8 mouse cellular contexts compared by ENCODE assay signal in the genomic region with DNA sequence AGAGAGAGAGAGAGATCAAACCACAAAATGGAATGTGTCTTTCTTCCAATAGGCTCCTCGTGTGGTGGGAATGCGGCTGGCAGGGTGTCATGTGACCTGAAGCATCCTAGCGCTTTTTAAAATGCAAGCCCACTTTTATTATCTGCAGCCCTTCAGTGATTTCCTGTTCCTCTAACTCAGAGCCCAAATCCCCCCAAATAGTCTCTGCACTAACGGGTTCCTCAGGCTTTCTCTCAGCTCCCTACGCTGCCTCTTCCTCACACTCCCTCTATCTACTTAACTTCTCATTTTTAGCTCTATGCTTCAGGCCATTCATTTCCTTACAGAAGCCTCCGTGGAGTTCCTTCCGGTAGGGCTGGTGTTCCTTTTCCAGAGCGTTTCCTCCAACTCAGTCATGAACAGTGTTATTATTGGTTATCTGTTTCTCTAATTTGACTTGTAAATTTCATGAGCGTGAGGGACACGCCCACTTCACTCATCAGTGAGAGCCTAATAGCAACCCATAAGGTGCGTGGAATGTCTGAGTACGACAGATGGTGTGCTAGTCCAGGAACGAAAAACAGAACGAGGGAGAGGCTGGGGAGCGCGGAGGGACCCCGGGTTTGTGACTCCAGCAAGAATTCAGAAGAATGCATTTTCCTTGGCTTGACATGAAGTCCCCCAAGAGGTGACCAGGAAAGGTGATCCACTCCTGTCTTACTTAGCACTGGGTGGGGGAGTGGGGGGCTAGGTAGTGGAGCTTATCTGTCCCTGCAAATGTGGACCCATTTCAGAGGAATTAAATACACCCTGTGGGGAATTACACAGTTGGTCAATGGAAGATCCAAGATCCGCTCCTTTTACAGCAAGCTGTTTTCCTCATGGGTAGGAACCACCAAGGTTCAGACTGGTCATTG. TPM values are rescaled to one million over a fixed set of nuclear protein-coding genes. Genes with fewer than 3 reads are reported as not detected.
DNase-seq lines count a peak whose midpoint lies in the region; ATAC-seq and TF ChIP-seq lines count a peak whose summit lies in the region.

No protein-coding gene starts in this region.

- H3K9me3 ChIP-seq in lung, embryonic 14.5 days (ENCODE audit: low read depth, low read length), result no peaks in the 10 kb centered on the region
- H3K9me3 ChIP-seq in heart, embryonic 14.5 days (ENCODE audit: control insufficient read depth, low read length), result no peaks in the 10 kb centered on the region
- no peaks in the 10 kb centered on the region for H3K9me3 ChIP-seq in midbrain, embryonic 10.5 days (replicated peaks)

- no peaks in the 10 kb centered on the region for H3K27me3 ChIP-seq in lung, embryonic 14.5 days (ENCODE audit: insufficient read depth, low read length)
- no peaks in the 10 kb centered on the region for H3K27me3 ChIP-seq in heart, embryonic 14.5 days (ENCODE audit: control insufficient read depth, insufficient read depth, low read length)
- peaks cover 37% of the 10 kb centered on the region for H3K27me3 ChIP-seq in midbrain, embryonic 10.5 days (ENCODE audit: low read depth, poor library complexity, severe bottlenecking)

- peak; percentile 65 for DNase-seq in lung, embryonic 14.5 days
- no peak for DNase-seq in lung, postnatal 10 days
- peak; percentile 89 for DNase-seq in layer of hippocampus, adult 9-11 months
- DNase-seq in midbrain, embryonic 10.5 days (ENCODE audit: low spot score), result no peak
- peak; percentile 77 for DNase-seq in telencephalon, adult 2 months (ENCODE audit: low read depth, low spot score)
- DNase-seq in ovary, adult 18-20 months (ENCODE audit: low spot score), result no peak

- H3K9ac ChIP-seq in lung, embryonic 14.5 days, result no peak overlapping the region
- peak overlapping the region; percentile 42 for H3K9ac ChIP-seq in heart, embryonic 14.5 days (ENCODE audit: low read length)

- 18% methylated on average over 18 of the region's 18 CpGs for WGBS in lung, embryonic 14.5 days
- WGBS in heart, embryonic 14.5 days, result 13% methylated on average over 18 of the region's 18 CpGs
- 41% methylated on average over 18 of the region's 18 CpGs for WGBS in midbrain, embryonic 10.5 days

- peaks cover 5% of the 10 kb centered on the region for H3K4me1 ChIP-seq in lung, embryonic 14.5 days (ENCODE audit: insufficient read depth)
- no peaks in the 10 kb centered on the region; the same call in 1 of the 2 replicates for H3K4me1 ChIP-seq in brown adipose tissue, adult 24 weeks (ENCODE audit: control insufficient read depth, insufficient read depth, insufficient read length, low read length)
- H3K4me1 ChIP-seq in heart, embryonic 14.5 days (ENCODE audit: control insufficient read depth in 2 of 2, insufficient read depth in 2 of 2, low read length in 2 of 2), result peaks cover 11% of the 10 kb centered on the region in 2 experiments; a peak in 3 of 4 replicates
- peaks cover 20% of the 10 kb centered on the region for H3K4me1 ChIP-seq in midbrain, embryonic 10.5 days

- no peak overlapping the region for H3K27ac ChIP-seq in lung, embryonic 14.5 days (ENCODE audit: low read depth)
- H3K27ac ChIP-seq in brown adipose tissue, adult 24 weeks (replicated peaks; ENCODE audit: low read depth, low read length), result no peak overlapping the region
- H3K27ac ChIP-seq in heart, embryonic 14.5 days (replicated peaks in 1 of 2; ENCODE audit: control insufficient read depth in 1 of 2, insufficient read depth in 1 of 2, low read depth in 2 of 2, low read length in 2 of 2), result peak overlapping the region in 1 of 2 experiments; percentile 34; a peak in 2 of 4 replicates
- no peak overlapping the region; the same call in 1 of the 2 replicates for H3K27ac ChIP-seq in midbrain, embryonic 10.5 days (replicated peaks)

- peak overlapping the region; percentile 25 for H3K4me3 ChIP-seq in lung, embryonic 14.5 days (ENCODE audit: low read depth, low read length)
- H3K4me3 ChIP-seq in brown adipose tissue, adult 24 weeks (ENCODE audit: insufficient read depth, low read depth, low read length), result peak overlapping the region; percentile 3; the same call in 1 of the 2 replicates
- H3K4me3 ChIP-seq in heart, embryonic 14.5 days (ENCODE audit: control insufficient read depth in 1 of 2, insufficient read depth in 1 of 2, low read depth in 1 of 2, low read length in 2 of 2), result peak overlapping the region; percentile 28 to 39
- peak overlapping the region; percentile 38 for H3K4me3 ChIP-seq in midbrain, embryonic 10.5 days

- peak; percentile 63 for ATAC-seq in lung, embryonic 14.5 days (ENCODE audit: insufficient read depth)
- ATAC-seq in heart, embryonic 14.5 days (ENCODE audit: insufficient number of reproducible peaks, insufficient read depth, low FRiP score, low read depth), result peak; percentile 57

- no peaks in the 10 kb centered on the region for H3K36me3 ChIP-seq in lung, embryonic 14.5 days (ENCODE audit: insufficient read depth)
- H3K36me3 ChIP-seq in heart, embryonic 14.5 days (ENCODE audit: control insufficient read depth, insufficient read depth, low read length), result no peaks in the 10 kb centered on the region
- no peaks in the 10 kb centered on the region for H3K36me3 ChIP-seq in midbrain, embryonic 10.5 days

- peak overlapping the region; percentile 63 for H3K4me2 ChIP-seq in lung, embryonic 14.5 days
- H3K4me2 ChIP-seq in heart, embryonic 14.5 days (ENCODE audit: low read length), result peak overlapping the region; percentile 86

- 0 out of 2 replicates have a peak, but pooled peaks have one; percentile 0 for TF ChIP-seq CTCF in lung, embryonic 14.5 days (IDR thresholded peaks at IDR 0.05; ENCODE audit: low read depth)

RNA-seq across cellular contexts. Expression of gene Cpsf6, which starts 38.2 kb away (rescaled TPM):
- 186 and 201 TPM in 2 replicates for polyA plus RNA-seq in lung, embryonic 14.5 days (2014; fragmentation: Nextera tagmentation; extraction: Ambion mirVana)
- 12.6 and 17.3 TPM in 2 replicates for polyA plus RNA-seq in brown adipose tissue, adult 24 weeks (2012; ENCODE audit: insufficient read depth, insufficient read length, missing spikeins)
- polyA plus RNA-seq in heart, embryonic 14.5 days (2014; fragmentation: Nextera tagmentation; extraction: Ambion mirVana), result 93.0 and 101 TPM in 2 replicates
- polyA plus RNA-seq in midbrain, embryonic 10.5 days (2016; fragmentation: Nextera tagmentation; extraction: Ambion mirVana), result 222 and 239 TPM in 2 replicates

Comparison
In these comparisons a context has a peak if more than half of its experiments do, and no peak if none do; other contexts are left out.
1. DNase-seq: peak in lung, embryonic 14.5 days (single experiment), layer of hippocampus, adult 9-11 months (single experiment) and telencephalon, adult 2 months (single experiment); none in lung, postnatal 10 days (single experiment), midbrain, embryonic 10.5 days (single experiment) and ovary, adult 18-20 months (single experiment).
2. Peak in every context shown above with its lines, with median percentiles within 50 percentile points of each other: H3K4me3 ChIP-seq.